Mouse (Mus musculus) ovary, adult 10 weeks (tissue): ENCODE data around the gene Fabp7. TPM values are rescaled to one million over a fixed set of nuclear protein-coding genes. Genes with fewer than 3 reads are reported as not detected.

ENCODE experiments used
- polyA plus RNA-seq: library from polyadenylated mRNA; stranded (reverse); fragments of 350-450 nt; fragmentation: Illumina TruSeq; extraction: RNeasy Lipid Tissue Mini Kit (QIAGEN cat#74804); gene quantifications from one replicate; pipeline ENCODE4 v1.2.3, GENCODE M21; 2014

Fabp7 gene
- polyA plus RNA-seq: 1.8 TPM

GRCm38 (mm10) chr10:57784876-57785150 lies at the start of gene Fabp7:
Gene Fabp7 (plus strand): TSS chr10:57784881.

GRCm38 (mm10) chr10:57794018-57794417 lies 9.3 kb downstream of the Fabp7 start, which contains the start of gene Smpdl3a:
Gene Smpdl3a (plus strand): TSS chr10:57794335.

Other genes with a start within 250 kb of the Fabp7 start
- gene Pkib, start 152.9 kb upstream of the Fabp7 start, polyA plus RNA-seq: 4.7 TPM
- gene Smpdl3a, start 9.5 kb downstream of the Fabp7 start, polyA plus RNA-seq: 98.2 TPM